Mouse (Mus musculus) adipose tissue, adult 10 weeks (tissue): ENCODE measurements around the gene Olfr15. TPM values are rescaled to one million over a fixed set of nuclear protein-coding genes. Genes with fewer than 3 reads are reported as not detected.

Experiments used
- polyA plus RNA-seq: library from polyadenylated mRNA; stranded (reverse); fragments of 350-450 nt; fragmentation: Illumina TruSeq; extraction: RNeasy Lipid Tissue Mini Kit (QIAGEN cat#74804); gene quantifications from one replicate; pipeline ENCODE4 v1.2.3, GENCODE M21; 2014; ENCODE audit warnings: low read depth, low replicate concordance

The Olfr15 gene
- polyA plus RNA-seq, result not detected

DNA sequence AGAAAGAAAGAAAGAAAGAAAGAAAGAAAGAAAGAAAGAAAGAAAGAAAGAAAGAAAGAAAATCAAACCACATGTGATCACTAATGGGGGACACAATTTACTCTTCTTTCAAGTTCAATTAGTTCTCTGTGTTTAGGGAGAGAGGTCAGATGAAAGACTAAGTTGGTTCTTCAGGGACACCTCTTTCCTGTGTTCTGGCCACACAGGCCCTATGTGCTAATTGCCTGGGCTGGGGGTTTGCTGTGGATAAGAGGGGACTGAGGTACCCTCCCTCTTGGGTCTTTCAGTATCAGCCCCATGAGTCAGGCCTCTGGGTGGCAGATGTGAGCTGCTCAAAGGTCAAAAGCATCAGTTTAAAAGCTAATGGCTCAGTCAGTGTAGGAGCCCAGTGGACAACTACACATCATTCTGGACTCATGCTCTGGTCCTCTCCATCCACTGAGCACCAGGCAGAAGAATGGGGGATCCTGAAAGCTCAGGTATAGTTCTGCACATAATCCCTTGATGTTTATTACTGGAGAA, at the start of gene Olfr15:
Gene Olfr15 (plus strand): TSS at position 291 of the 522 bp plus-strand sequence.

DNA sequence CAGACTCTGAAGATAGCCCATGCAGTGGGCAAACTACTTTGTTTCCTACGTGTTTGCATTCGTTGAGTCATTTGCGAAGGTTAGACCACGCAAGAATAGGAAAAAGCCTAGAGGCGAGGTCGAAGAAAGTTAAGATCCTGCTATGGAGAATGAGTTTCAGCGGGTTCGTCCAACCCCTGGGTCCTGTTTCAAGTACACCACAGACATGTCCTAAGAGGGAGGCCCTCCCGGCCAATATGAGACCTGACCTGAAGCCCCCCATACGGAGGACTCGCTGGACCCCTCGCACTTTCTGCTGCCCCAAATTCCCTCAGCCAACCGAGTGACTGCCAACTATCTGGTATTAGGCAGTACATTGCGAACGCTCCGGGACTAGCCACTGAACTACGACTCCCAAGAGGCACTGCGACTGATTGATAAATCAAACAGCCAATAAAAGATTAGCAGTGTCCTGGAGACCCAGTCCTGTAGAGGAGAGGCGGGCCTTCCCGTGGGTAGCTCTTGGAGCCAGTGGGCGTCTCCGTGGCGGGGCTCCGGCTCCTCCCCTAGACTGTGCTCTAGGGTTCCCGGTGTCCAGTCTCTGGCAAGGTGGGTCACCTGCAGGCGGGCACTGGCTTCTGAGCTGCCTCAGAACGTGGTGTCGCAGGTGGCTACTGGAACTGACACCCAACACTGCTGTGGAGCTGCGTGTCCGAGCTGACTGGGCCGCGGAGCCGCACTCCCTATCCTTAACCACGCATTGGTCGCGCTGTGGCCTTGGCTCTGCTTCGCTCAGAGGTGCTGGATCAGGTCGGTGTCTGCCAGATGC, 16.2 kb downstream of the Olfr15 start, which contains the start of gene Zfp174:
Gene Zfp174 (plus strand): TSS at position 558 of the 808 bp plus-strand sequence.

DNA sequence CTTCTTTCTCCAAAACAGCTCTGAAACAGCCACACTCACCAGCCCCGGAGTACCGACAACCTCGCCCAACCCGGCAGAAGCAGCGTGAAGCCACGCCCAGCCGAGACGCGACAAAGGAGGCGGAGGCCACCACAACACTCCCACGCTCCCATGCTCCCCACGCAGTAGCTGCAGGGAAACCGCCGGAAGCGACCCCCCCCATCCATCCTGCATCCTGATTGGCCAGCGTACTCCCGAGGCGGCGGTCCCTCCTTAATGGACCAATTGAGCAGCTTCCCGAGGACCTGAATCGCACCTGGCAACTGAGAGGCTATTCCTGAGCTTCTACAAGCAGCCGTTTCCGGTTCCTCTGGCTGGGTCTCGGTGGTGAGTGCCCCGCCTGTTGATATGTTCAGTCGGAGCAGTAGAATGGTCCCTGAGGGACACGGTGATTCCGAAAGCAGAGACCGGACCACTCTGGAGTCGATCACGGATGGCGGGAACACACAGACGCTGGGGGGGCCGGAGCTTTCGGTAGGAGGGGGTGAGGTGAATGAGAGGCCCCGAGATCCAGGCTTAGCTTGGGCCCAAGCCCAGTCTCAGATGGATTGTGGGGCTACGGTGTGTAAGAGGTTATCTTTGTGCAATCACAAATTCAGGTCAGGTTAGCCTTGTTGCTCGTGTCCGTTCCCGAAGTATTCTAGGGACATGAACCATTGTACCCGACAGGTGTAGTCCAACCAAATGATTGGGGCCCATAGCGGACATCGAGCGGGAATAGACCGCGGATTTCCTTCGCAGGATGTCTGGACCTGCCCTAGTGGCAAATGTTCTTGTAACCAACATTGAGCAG, 41.8 kb downstream of the Olfr15 start, which contains the start of gene Naa60:
Gene Naa60 (plus strand): TSS at position 160 of the 832 bp plus-strand sequence.

GRCm38 (mm10) chr16:3884201-3885064, 53.8 kb downstream of the Olfr15 start, which contains the start of the genes Zfp597 and Gm20695:
Zfp597 (minus strand) TSS chr16:3884561.
Gm20695 (plus strand) TSS chr16:3884648.

Other genes with a start within 250 kb of the Olfr15 start
- gene Olfr161, start 239.8 kb upstream of the Olfr15 start, polyA plus RNA-seq, result not detected
- 0.29 TPM for gene Mefv, start 112.8 kb upstream of the Olfr15 start, polyA plus RNA-seq
- 24.0 TPM for gene Zfp263, start 86.8 kb upstream of the Olfr15 start, polyA plus RNA-seq
- 2.4 TPM for gene Zfp174, start 16.4 kb downstream of the Olfr15 start, polyA plus RNA-seq
- 62.5 TPM for gene Naa60, start 41.5 kb downstream of the Olfr15 start, polyA plus RNA-seq
- gene Zfp597, start 53.7 kb downstream of the Olfr15 start, polyA plus RNA-seq, result 7.1 TPM
- gene Gm20695, start 53.8 kb downstream of the Olfr15 start, polyA plus RNA-seq, result 2.1 TPM
- 16.2 TPM for gene 1700037C18Rik, start 77.8 kb downstream of the Olfr15 start, polyA plus RNA-seq
- gene Cluap1, start 77.9 kb downstream of the Olfr15 start, polyA plus RNA-seq, result 15.9 TPM
- 0.55 TPM for gene Nlrc3, start 145.8 kb downstream of the Olfr15 start, polyA plus RNA-seq
- gene Slx4, start 172.9 kb downstream of the Olfr15 start, polyA plus RNA-seq, result 20.5 TPM
- gene Dnase1, start 206.1 kb downstream of the Olfr15 start, polyA plus RNA-seq, result 0.89 TPM
- gene Trap1, start 246.9 kb downstream of the Olfr15 start, polyA plus RNA-seq, result 83.9 TPM